Mouse (Mus musculus) left cerebral cortex, adult 6 months (tissue): ENCODE results near the gene Epm2a. TPM values are rescaled to one million over a fixed set of nuclear protein-coding genes. Genes with fewer than 3 reads are reported as not detected.

Source experiments
- long read RNA-seq, 2 experiments: library from polyadenylated mRNA; unstranded; transcript quantifications; one replicate each; pipeline ENCODE4 v2.0.0; 2019 to 2020
- polyA plus RNA-seq: library from polyadenylated mRNA; unstranded; fragments of <200 nt; fragmentation: Nextera tagmentation; gene quantifications from 2 replicates; pipeline ENCODE4 v1.2.3, GENCODE M21; 2021

Gene Epm2a
- polyA plus RNA-seq: 1.9 and 33.7 TPM in 2 replicates
- long read RNA-seq, experiment 1, partial matches to known transcripts: 1 of 2 reads
- long read RNA-seq, experiment 1, other reads (novel, unspliced or antisense): 1 of 2 reads
- long read RNA-seq, experiment 2, partial matches to known transcripts: 0 of 8 reads
- long read RNA-seq, experiment 2, other reads (novel, unspliced or antisense): 7 of 8 reads

GRCm38 (mm10) chr10:11343205-11344141, at the start of gene Epm2a:
Epm2a (plus strand) TSS chr10:11343404.

Other genes starting within 250 kb of the Epm2a start
- gene Shprh, start 194.0 kb upstream of the Epm2a start, polyA plus RNA-seq: 3.6 and 3.7 TPM in 2 replicates
- 4.0 and 5.0 TPM in 2 replicates for gene Fbxo30, start 62.1 kb upstream of the Epm2a start, polyA plus RNA-seq